Mouse (Mus musculus): ENCODE measurements around the gene Efcab14. TPM values are rescaled to one million over a fixed set of nuclear protein-coding genes. Genes with fewer than 3 reads are reported as not detected.

The Efcab14 gene
- polyA plus RNA-seq, 1 experiment = 0.58 TPM

DNA sequence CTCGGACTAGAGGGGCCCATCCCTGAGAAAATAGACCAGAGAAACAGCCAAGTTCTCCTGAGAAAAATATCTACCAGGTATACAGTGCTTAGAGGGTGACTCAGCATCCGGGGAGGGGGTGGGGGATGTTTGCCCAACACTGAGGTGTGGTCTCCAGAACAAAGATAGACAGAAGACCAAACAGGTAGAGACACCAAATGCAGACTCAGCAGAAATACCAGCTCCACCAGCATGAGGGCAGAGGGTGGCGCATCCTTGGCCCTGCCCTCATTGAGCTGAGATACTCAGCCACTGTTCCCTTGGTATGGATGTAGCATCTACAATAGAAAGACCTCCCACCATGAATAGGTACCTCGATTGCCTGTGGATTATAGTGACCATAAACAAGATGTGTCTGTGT lies 2.7 kb upstream of the Efcab14 start:
- Histone ChIP-seq H3K4me1 (ENCODE audit: control insufficient read depth) (peaks cover 36% of the 10 kb centered on the region), H3K27me3 (ENCODE audit: control insufficient read depth) (peaks cover 8% of the 10 kb centered on the region), H3K9me3 (ENCODE audit: control insufficient read depth, low read length) (no peaks in the 10 kb centered on the region), H3K36me3 (ENCODE audit: control insufficient read depth) (peaks cover 5% of the 10 kb centered on the region), H3K4me3 (replicated peaks) (no peak overlapping the region)
- no peak for TF ChIP-seq TAL1 (IDR thresholded peaks at IDR 0.05; ENCODE audit: low read length)
- TF ChIP-seq GATA1 (IDR thresholded peaks at IDR 0.05; ENCODE audit: low read length) = no peak

DNA sequence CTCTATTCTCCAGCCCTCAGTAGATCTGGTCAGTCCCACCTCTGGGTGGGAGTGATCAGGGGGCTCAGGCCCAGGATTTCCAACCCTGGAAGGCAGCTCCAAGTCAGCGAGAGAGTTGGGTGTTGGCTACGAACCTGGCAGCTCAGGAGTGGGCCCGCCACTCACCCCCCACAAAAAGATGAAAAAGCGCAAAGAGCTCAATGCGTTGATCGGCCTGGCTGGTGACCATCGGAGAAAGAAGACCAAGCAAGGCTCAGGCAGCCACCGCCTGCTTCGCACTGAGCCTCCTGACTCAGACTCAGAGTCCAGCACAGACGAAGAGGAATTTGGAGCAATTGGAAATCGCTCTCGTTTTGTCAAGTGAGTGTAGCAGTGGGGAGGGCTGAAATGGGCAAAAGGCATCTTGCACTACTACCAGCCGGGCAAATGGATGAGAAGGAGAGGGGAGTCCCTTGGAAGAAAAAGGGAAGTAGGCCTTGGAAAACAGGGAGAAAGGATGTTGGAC lies 989 bp downstream of the Efcab14 start:
- peak overlapping the region; percentile 78 for H3K4me3 ChIP-seq (replicated peaks)
- TF ChIP-seq TAL1 (IDR thresholded peaks at IDR 0.05; ENCODE audit: low read length) (no peak), GATA1 (IDR thresholded peaks at IDR 0.05; ENCODE audit: low read length) (no peak)
- H3K36me3 ChIP-seq (ENCODE audit: control insufficient read depth) = peaks cover 40% of the 10 kb centered on the region
- H3K4me1 ChIP-seq (ENCODE audit: control insufficient read depth) = peaks cover 38% of the 10 kb centered on the region
- no peaks in the 10 kb centered on the region for H3K9me3 ChIP-seq (ENCODE audit: control insufficient read depth, low read length)
- peaks cover 4% of the 10 kb centered on the region for H3K27me3 ChIP-seq (ENCODE audit: control insufficient read depth)

DNA sequence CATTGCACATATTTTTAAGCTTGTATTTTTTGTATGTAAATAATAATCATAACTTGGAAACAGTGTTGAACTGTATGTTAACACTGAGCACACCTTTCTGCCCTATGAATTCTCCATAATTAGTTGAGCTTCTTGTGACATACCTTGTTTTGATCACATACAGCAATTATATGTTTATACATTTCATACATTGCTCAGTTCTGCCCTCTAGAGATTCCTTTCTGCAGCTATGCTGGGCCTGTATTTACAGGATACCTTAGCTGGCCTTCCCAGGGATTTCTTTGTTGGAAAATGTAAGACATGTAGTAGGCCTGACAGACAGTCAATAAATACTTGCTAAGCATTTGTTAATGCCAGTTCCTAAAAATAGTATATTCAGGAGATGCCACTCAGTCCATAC lies 5.1 kb downstream of the Efcab14 start:
- Histone ChIP-seq H3K36me3 (ENCODE audit: control insufficient read depth) (peaks cover 78% of the 10 kb centered on the region), H3K4me3 (replicated peaks) (no peak overlapping the region), H3K4me1 (ENCODE audit: control insufficient read depth) (peaks cover 22% of the 10 kb centered on the region)

DNA sequence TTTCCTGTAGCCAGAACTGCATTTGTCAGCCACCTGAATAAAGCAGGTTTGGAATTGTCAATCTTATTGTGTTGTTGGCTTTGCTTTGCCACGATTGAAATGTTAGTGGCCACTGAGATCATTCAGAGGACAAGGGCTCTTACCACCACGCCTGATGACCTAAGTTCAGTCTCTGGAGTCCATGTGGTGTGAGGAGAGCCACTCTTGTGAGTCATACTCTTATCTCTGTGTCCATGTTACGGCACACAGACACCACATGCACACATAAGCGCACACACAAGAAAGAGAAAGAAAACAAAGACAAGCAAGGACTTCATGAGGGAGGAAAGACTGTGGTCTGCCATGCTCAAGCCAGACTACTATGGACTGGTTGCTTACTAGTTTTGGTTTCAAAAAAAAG lies 5.6 kb downstream of the Efcab14 start:
- Histone ChIP-seq H3K4me3 (replicated peaks) (no peak overlapping the region), H3K27me3 (ENCODE audit: control insufficient read depth) (no peaks in the 10 kb centered on the region), H3K4me1 (ENCODE audit: control insufficient read depth) (peaks cover 22% of the 10 kb centered on the region), H3K36me3 (ENCODE audit: control insufficient read depth) (peaks cover 83% of the 10 kb centered on the region), H3K9me3 (ENCODE audit: control insufficient read depth, low read length) (no peaks in the 10 kb centered on the region)
- TF ChIP-seq GATA1 (IDR thresholded peaks at IDR 0.05; ENCODE audit: low read length) (no peak), TAL1 (IDR thresholded peaks at IDR 0.05; ENCODE audit: low read length) (no peak)

More for the DNA sequence above, 5.1 kb downstream of the Efcab14 start:
- H3K9me3 ChIP-seq (ENCODE audit: control insufficient read depth, low read length) = no peaks in the 10 kb centered on the region
- H3K27me3 ChIP-seq (ENCODE audit: control insufficient read depth) = no peaks in the 10 kb centered on the region
- TF ChIP-seq GATA1 (IDR thresholded peaks at IDR 0.05; ENCODE audit: low read length) = no peak
- TF ChIP-seq TAL1 (IDR thresholded peaks at IDR 0.05; ENCODE audit: low read length) = no peak

DNA sequence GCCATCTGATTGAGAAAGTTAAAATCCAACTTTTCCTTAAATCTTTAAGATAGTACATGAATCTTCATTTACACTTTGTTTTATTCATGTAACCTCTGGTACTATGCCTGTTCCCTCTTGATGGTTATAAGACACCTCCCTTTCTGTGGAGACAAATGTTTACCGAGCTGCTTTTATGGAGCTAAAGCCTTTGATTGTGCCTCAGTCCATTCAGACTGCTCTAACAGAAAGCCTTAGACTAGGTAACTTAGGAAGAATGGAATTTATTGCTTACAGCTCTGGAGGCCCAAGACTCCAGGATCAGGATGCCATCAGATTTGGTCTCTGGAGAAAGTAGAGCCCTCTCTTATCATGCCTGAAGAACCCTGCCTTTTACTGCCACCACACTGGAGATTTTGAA lies 10.6 kb downstream of the Efcab14 start:
- Histone ChIP-seq H3K4me1 (ENCODE audit: control insufficient read depth) (peaks cover under 1% of the 10 kb centered on the region; the same call in 1 of the 2 replicates), H3K27me3 (ENCODE audit: control insufficient read depth) (no peaks in the 10 kb centered on the region), H3K4me3 (replicated peaks) (no peak overlapping the region), H3K9me3 (ENCODE audit: control insufficient read depth, low read length) (no peaks in the 10 kb centered on the region), H3K36me3 (ENCODE audit: control insufficient read depth) (peaks cover 88% of the 10 kb centered on the region)
- TF ChIP-seq TAL1 (IDR thresholded peaks at IDR 0.05; ENCODE audit: low read length) (no peak), GATA1 (IDR thresholded peaks at IDR 0.05; ENCODE audit: low read length) (no peak)

DNA sequence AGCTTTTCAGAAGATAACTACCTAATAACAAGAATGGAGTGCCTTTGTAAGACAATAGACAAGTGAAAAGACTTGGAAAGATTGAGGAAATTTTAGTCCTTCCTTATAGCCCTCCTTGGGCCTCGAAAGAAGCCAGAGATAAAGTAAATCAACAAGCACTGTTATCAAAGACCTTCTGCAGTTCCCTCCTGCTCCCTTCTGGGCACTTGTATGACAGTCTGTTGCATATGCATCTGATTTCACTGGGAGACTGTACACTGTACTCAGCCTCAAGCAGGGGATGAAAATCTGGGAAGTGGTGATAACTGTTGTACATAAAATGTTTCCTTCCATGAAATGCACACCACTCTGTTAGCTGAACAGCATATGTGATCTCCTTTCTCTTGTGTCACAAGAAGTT lies 11.8 kb downstream of the Efcab14 start:
- H3K4me3 ChIP-seq (replicated peaks) = no peak overlapping the region

DNA sequence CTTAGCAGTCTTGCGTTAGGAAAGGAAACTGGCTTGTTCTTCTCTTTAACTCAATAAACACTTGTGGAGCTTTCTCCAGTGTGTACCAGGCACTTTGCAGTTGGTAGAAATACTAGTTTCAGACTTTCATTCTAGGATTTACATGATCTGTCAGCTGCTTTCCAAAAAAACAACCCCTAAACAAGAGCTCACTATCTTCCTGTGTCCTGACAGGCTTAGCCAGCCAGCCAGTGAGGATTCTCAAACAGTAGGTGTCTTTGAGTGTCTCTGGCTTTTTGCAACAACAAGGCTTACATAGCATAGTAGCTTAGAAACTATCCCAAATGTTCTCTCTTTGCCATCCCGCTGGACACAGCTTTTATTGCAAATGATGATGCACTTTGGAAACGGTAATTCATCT lies 16.6 kb downstream of the Efcab14 start:
- Histone ChIP-seq H3K4me3 (replicated peaks) (no peak overlapping the region), H3K36me3 (ENCODE audit: control insufficient read depth) (peaks cover 74% of the 10 kb centered on the region), H3K9me3 (ENCODE audit: control insufficient read depth, low read length) (no peaks in the 10 kb centered on the region), H3K4me1 (ENCODE audit: control insufficient read depth) (no peaks in the 10 kb centered on the region), H3K27me3 (ENCODE audit: control insufficient read depth) (no peaks in the 10 kb centered on the region)
- no peak for TF ChIP-seq TAL1 (IDR thresholded peaks at IDR 0.05; ENCODE audit: low read length)
- no peak for TF ChIP-seq GATA1 (IDR thresholded peaks at IDR 0.05; ENCODE audit: low read length)

More for the DNA sequence above, 11.8 kb downstream of the Efcab14 start:
- H3K9me3 ChIP-seq (ENCODE audit: control insufficient read depth, low read length) = no peaks in the 10 kb centered on the region
- TF ChIP-seq TAL1 (IDR thresholded peaks at IDR 0.05; ENCODE audit: low read length) (no peak), GATA1 (IDR thresholded peaks at IDR 0.05; ENCODE audit: low read length) (no peak)
- no peaks in the 10 kb centered on the region; the same call in 1 of the 2 replicates for H3K4me1 ChIP-seq (ENCODE audit: control insufficient read depth)
- H3K36me3 ChIP-seq (ENCODE audit: control insufficient read depth) = peaks cover 90% of the 10 kb centered on the region
- H3K27me3 ChIP-seq (ENCODE audit: control insufficient read depth) = no peaks in the 10 kb centered on the region

DNA sequence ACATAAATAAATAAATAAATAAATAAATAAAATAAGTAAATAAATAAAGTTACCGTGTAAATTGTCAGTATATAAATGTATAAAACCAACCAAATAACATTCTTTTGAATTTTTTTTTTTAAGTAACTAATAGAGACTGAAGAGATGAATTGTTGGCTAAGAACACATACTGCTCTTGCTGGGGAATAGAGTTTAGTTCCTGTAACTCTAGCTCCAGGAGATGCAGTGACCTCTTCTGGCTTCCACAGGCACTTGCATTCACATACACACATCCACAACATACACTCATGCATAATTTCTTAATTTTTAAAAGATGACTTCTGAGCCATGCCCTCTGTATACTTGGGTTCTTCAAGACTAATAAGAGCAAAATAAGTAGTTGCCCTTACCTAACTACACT lies 17.3 kb downstream of the Efcab14 start:
- no peaks in the 10 kb centered on the region for H3K27me3 ChIP-seq (ENCODE audit: control insufficient read depth)
- H3K36me3 ChIP-seq (ENCODE audit: control insufficient read depth) = peaks cover 74% of the 10 kb centered on the region
- no peaks in the 10 kb centered on the region for H3K9me3 ChIP-seq (ENCODE audit: control insufficient read depth, low read length)
- no peaks in the 10 kb centered on the region for H3K4me1 ChIP-seq (ENCODE audit: control insufficient read depth)
- no peak for TF ChIP-seq GATA1 (IDR thresholded peaks at IDR 0.05; ENCODE audit: low read length)
- no peak for TF ChIP-seq TAL1 (IDR thresholded peaks at IDR 0.05; ENCODE audit: low read length)
- no peak overlapping the region for H3K4me3 ChIP-seq (replicated peaks)

DNA sequence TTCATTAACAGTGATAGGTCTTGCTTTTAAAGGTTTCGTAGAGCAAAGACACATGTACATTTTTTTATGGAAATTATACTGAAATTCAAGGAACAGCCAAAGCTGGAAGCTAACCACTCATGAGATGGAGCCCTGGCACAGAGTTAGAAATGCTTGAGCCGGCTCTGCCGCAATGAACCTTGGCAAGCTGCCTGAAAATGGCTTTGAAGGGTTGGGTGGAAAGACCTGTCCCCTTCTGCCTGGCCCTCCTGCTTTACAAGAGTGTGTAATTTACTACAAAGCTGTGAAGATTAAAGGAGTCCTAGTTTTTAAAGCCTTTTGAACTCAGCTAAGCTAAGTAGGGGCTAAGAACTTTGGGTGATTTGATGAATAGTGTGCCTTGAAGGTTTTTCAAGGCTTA lies 23.7 kb downstream of the Efcab14 start:
- H3K4me1 ChIP-seq (ENCODE audit: control insufficient read depth) = no peaks in the 10 kb centered on the region
- H3K27me3 ChIP-seq (ENCODE audit: control insufficient read depth) = no peaks in the 10 kb centered on the region
- no peaks in the 10 kb centered on the region for H3K9me3 ChIP-seq (ENCODE audit: control insufficient read depth, low read length)
- H3K4me3 ChIP-seq (replicated peaks) = no peak overlapping the region
- TF ChIP-seq GATA1 (IDR thresholded peaks at IDR 0.05; ENCODE audit: low read length) = no peak
- TF ChIP-seq TAL1 (IDR thresholded peaks at IDR 0.05; ENCODE audit: low read length) = no peak
- H3K36me3 ChIP-seq (ENCODE audit: control insufficient read depth) = peaks cover 79% of the 10 kb centered on the region

DNA sequence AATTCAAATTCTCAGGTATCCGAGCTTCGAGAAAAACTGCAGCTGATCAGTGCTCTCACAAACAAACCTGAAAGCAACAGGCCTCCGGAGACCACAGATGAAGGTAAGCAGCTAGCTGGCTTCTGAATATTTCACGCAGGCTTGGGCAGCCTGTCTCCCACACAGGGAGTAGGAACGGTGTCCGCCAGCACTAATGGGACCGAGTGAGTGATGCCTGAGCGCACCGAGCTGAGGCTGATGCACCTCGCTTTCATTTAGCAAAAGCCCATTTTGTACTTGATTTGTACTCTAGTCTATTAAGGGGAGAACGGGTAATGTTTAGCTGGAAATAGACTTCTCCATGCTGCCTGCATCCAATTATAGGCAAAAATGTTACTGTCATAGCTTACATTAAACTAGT lies 27.0 kb downstream of the Efcab14 start:
- H3K4me1 ChIP-seq (ENCODE audit: control insufficient read depth) = no peaks in the 10 kb centered on the region

More for the DNA sequence above, 27.0 kb downstream of the Efcab14 start:
- H3K36me3 ChIP-seq (ENCODE audit: control insufficient read depth) = peaks cover 80% of the 10 kb centered on the region
- H3K9me3 ChIP-seq (ENCODE audit: control insufficient read depth, low read length) = no peaks in the 10 kb centered on the region
- no peak overlapping the region for H3K4me3 ChIP-seq (replicated peaks)
- TF ChIP-seq GATA1 (IDR thresholded peaks at IDR 0.05; ENCODE audit: low read length) (no peak), TAL1 (IDR thresholded peaks at IDR 0.05; ENCODE audit: low read length) (no peak)
- H3K27me3 ChIP-seq (ENCODE audit: control insufficient read depth) = no peaks in the 10 kb centered on the region

All from erythroblast, embryonic 14.5 days (primary cell).